Mouse (Mus musculus) liver, embryonic 11.5 days (tissue): ENCODE data around the gene Pold2. TPM values are rescaled to one million over a fixed set of nuclear protein-coding genes. Genes with fewer than 3 reads are reported as not detected.

Experiments used
- ATAC-seq: fragments of 200-750 bp; cut with Nextera tagmentation; replicated peaks from 2 replicates; pipeline ENCODE4 v1.8.0; 2017; ENCODE audit warnings: moderate number of reproducible peaks, mild to moderate bottlenecking, moderate TSS enrichment, moderate library complexity; ENCODE audit not compliant: low FRiP score
- DNase-seq: peaks from one replicate; pipeline ENCODE4 v3.0.0-alpha.2; 2017; ENCODE audit warnings: low spot score
- H3K27ac ChIP-seq: fragments of 300-500 bp; sonication (generic); 2 replicates; pipeline ENCODE4 v1.5.1; 2014; ENCODE audit warnings: mild to moderate bottlenecking, low read depth, low read length, control low read depth
- H3K27me3 ChIP-seq: fragments of 300-500 bp; sonication (generic); replicated peaks from 2 replicates; pipeline ENCODE4 v1.6.1; 2014; ENCODE audit warnings: low read length, mixed read lengths; ENCODE audit not compliant: control insufficient read depth, insufficient read depth
- H3K36me3 ChIP-seq: fragments of 300-500 bp; sonication (generic); 2 replicates; pipeline ENCODE4 v1.6.1; 2014; ENCODE audit warnings: mild to moderate bottlenecking, low read length, moderate library complexity, mixed read lengths; ENCODE audit not compliant: control insufficient read depth, insufficient read depth
- H3K4me1 ChIP-seq: fragments of 300-500 bp; sonication (generic); replicated peaks from 2 replicates; pipeline ENCODE4 v1.6.1; 2014; ENCODE audit warnings: low read length, mixed read lengths; ENCODE audit not compliant: control insufficient read depth, insufficient read depth
- H3K4me2 ChIP-seq: fragments of 300-500 bp; sonication (generic); 2 replicates; pipeline ENCODE4 v1.6.1; 2014; ENCODE audit warnings: mild to moderate bottlenecking, control low read depth, moderate library complexity
- H3K4me3 ChIP-seq: fragments of 300-500 bp; sonication (generic); 2 replicates; pipeline ENCODE4 v1.5.1; 2014; ENCODE audit warnings: low read depth, low read length, control low read depth
- H3K9ac ChIP-seq: fragments of 300-500 bp; sonication (generic); 2 replicates; pipeline ENCODE4 v1.6.1; 2014; ENCODE audit warnings: low read depth, low read length, control low read depth
- H3K9me3 ChIP-seq: fragments of 300-500 bp; sonication (generic); 2 replicates; pipeline ENCODE4 v1.6.1; 2016; ENCODE audit warnings: low read length, inconsistent platforms, mixed read lengths; ENCODE audit not compliant: control insufficient read depth
- WGBS: fragments of 180-500 bp; shearing (Covaris S2); extraction: QIAGEN DNeasy Blood & Tissue Kit; methylation state at CpG from one replicate; pipeline ENCODE4 v1.1.7; 2014; 5-methylcytosine and 5-hydroxymethylcytosine counted together
- polyA plus RNA-seq: library from polyadenylated mRNA; unstranded; fragments of >200 nt; fragmentation: Nextera tagmentation; extraction: Ambion mirVana; gene quantifications from 2 replicates; pipeline ENCODE4 v1.2.1, GENCODE M21; 2014

The Pold2 gene
- polyA plus RNA-seq, 1 experiment from 2014 or later, result 151 TPM

GRCm38 (mm10) chr11:5836126-5836525, 42.0 kb downstream of the Pold2 start:
- ATAC-seq (no peak), DNase-seq (no peak)
- Histone ChIP-seq H3K9ac (no peak overlapping the region), H3K27ac (no peak overlapping the region), H3K27me3 (no peaks in the 10 kb centered on the region), H3K36me3 (peaks cover 4% of the 10 kb centered on the region; the same call in 1 of the 2 replicates), H3K4me1 (peaks cover 10% of the 10 kb centered on the region), H3K4me2 (no peak overlapping the region; the same call in 1 of the 2 replicates), H3K4me3 (no peak overlapping the region), H3K9me3 (no peaks in the 10 kb centered on the region)
- WGBS, result 63% methylated on average over 1 of the region's 1 CpGs

- H3K27me3 ChIP-seq, result no peaks in the 10 kb centered on the region
- H3K9ac ChIP-seq, result no peak overlapping the region
- H3K4me2 ChIP-seq, result no peak overlapping the region
- peaks cover 4% of the 10 kb centered on the region; the same call in 1 of the 2 replicates for H3K36me3 ChIP-seq
- WGBS, result 86% methylated on average over 7 of the region's 7 CpGs
- no peak for ATAC-seq
- H3K4me3 ChIP-seq, result no peak overlapping the region
- H3K9me3 ChIP-seq, result no peaks in the 10 kb centered on the region
- peaks cover 10% of the 10 kb centered on the region for H3K4me1 ChIP-seq
- DNase-seq, result no peak
- no peak overlapping the region for H3K27ac ChIP-seq
Measured at GRCm38 (mm10) chr11:5835057-5835456, 43.0 kb downstream of the Pold2 start.

GRCm38 (mm10) chr11:5834506-5834905, 43.6 kb downstream of the Pold2 start:
- Histone ChIP-seq H3K4me1 (peaks cover 10% of the 10 kb centered on the region), H3K9ac (no peak overlapping the region), H3K4me3 (no peak overlapping the region), H3K27ac (no peak overlapping the region), H3K36me3 (peaks cover 8% of the 10 kb centered on the region; the same call in 1 of the 2 replicates), H3K9me3 (no peaks in the 10 kb centered on the region), H3K4me2 (no peak overlapping the region), H3K27me3 (no peaks in the 10 kb centered on the region)
- 88% methylated on average over 9 of the region's 9 CpGs for WGBS
- no peak for DNase-seq
- no peak for ATAC-seq

GRCm38 (mm10) chr11:5829327-5829726, 48.8 kb downstream of the Pold2 start:
- Histone ChIP-seq H3K27me3 (no peaks in the 10 kb centered on the region), H3K9me3 (no peaks in the 10 kb centered on the region), H3K27ac (no peak overlapping the region), H3K4me1 (peaks cover 3% of the 10 kb centered on the region; the same call in 1 of the 2 replicates), H3K4me2 (no peak overlapping the region), H3K36me3 (peaks cover 9% of the 10 kb centered on the region; the same call in 1 of the 2 replicates), H3K4me3 (no peak overlapping the region), H3K9ac (no peak overlapping the region)
- DNase-seq, result no peak
- 85% methylated on average over 12 of the region's 12 CpGs for WGBS
- ATAC-seq, result no peak

GRCm38 (mm10) chr11:5828509-5829191, 49.4 kb downstream of the Pold2 start:
- peaks cover 9% of the 10 kb centered on the region; the same call in 1 of the 2 replicates for H3K36me3 ChIP-seq
- no peak overlapping the region for H3K27ac ChIP-seq
- H3K4me3 ChIP-seq, result no peak overlapping the region
- DNase-seq (no peak), ATAC-seq (no peak)
- no peak overlapping the region for H3K9ac ChIP-seq
- 84% methylated on average over 11 of the region's 11 CpGs for WGBS
- H3K4me1 ChIP-seq, result peaks cover 3% of the 10 kb centered on the region; the same call in 1 of the 2 replicates
- no peak overlapping the region for H3K4me2 ChIP-seq
- H3K9me3 ChIP-seq, result no peaks in the 10 kb centered on the region
- H3K27me3 ChIP-seq, result no peaks in the 10 kb centered on the region

GRCm38 (mm10) chr11:5827931-5828330, 50.2 kb downstream of the Pold2 start:
- Histone ChIP-seq H3K27ac (no peak overlapping the region), H3K4me2 (no peak overlapping the region), H3K36me3 (peaks cover 9% of the 10 kb centered on the region; the same call in 1 of the 2 replicates), H3K4me3 (no peak overlapping the region), H3K9ac (no peak overlapping the region), H3K27me3 (no peaks in the 10 kb centered on the region), H3K9me3 (no peaks in the 10 kb centered on the region), H3K4me1 (peaks cover 3% of the 10 kb centered on the region; the same call in 1 of the 2 replicates)
- ATAC-seq (no peak), DNase-seq (no peak)
- WGBS, result 84% methylated on average over 5 of the region's 5 CpGs

GRCm38 (mm10) chr11:5825432-5825831, 52.7 kb downstream of the Pold2 start:
- ATAC-seq, result no peak
- H3K4me2 ChIP-seq, result no peak overlapping the region
- no peaks in the 10 kb centered on the region for H3K9me3 ChIP-seq
- peaks cover 3% of the 10 kb centered on the region; the same call in 1 of the 2 replicates for H3K4me1 ChIP-seq
- DNase-seq, result no peak
- no peak overlapping the region for H3K9ac ChIP-seq
- no peaks in the 10 kb centered on the region for H3K27me3 ChIP-seq
- peaks cover 9% of the 10 kb centered on the region; the same call in 1 of the 2 replicates for H3K36me3 ChIP-seq
- H3K4me3 ChIP-seq, result no peak overlapping the region
- H3K27ac ChIP-seq, result no peak overlapping the region
